Mouse (Mus musculus): ENCODE measurements around the gene Eno2. TPM values are rescaled to one million over a fixed set of nuclear protein-coding genes. Genes with fewer than 3 reads are reported as not detected.

Eno2 gene
- total RNA-seq, 2 experiments from 2014 or later = 12.4 to 32.6 TPM

- DNase-seq = peak; percentile 86 to 87
Measured at GRCm38 (mm10) chr6:124740888-124741761, 28.3 kb downstream of the Eno2 start, which contains the start of gene Grcc10. TSS of gene Grcc10 (minus strand) at chr6:124741374.

- peak; percentile 54 to 65 for DNase-seq
Measured at GRCm38 (mm10) chr6:124740211-124740887, 29.1 kb downstream of the Eno2 start.

GRCm38 (mm10) chr6:124739231-124739796 is 30.2 kb downstream of the Eno2 start:
- no peak for DNase-seq

- peak in 1 of 2 experiments; percentile 51 for DNase-seq
Measured at GRCm38 (mm10) chr6:124738511-124739023, 30.9 kb downstream of the Eno2 start, which contains the start of gene Ptpn6. TSS of gene Ptpn6 (minus strand) at chr6:124738714.

GRCm38 (mm10) chr6:124737040-124737439 is 32.4 kb downstream of the Eno2 start:
- no peak for DNase-seq

- no peak for DNase-seq
Measured at GRCm38 (mm10) chr6:124734417-124734816, 35.1 kb downstream of the Eno2 start.

- peak in 1 of 2 experiments; percentile 60 for DNase-seq
Measured at GRCm38 (mm10) chr6:124732476-124733370, 36.8 kb downstream of the Eno2 start.

- no peak for DNase-seq
Measured at GRCm38 (mm10) chr6:124731038-124731437, 38.4 kb downstream of the Eno2 start.

GRCm38 (mm10) chr6:124729850-124730705 is 39.4 kb downstream of the Eno2 start:
- no peak for DNase-seq

- DNase-seq = peak; percentile 67 to 73
Measured at GRCm38 (mm10) chr6:124728621-124729020, 40.9 kb downstream of the Eno2 start.

- DNase-seq = no peak
Measured at GRCm38 (mm10) chr6:124724472-124724871, 45.0 kb downstream of the Eno2 start.

- no peak for DNase-seq
Measured at GRCm38 (mm10) chr6:124723541-124723940, 45.9 kb downstream of the Eno2 start.

- no peak for DNase-seq
Measured at GRCm38 (mm10) chr6:124722876-124723473, 46.5 kb downstream of the Eno2 start.

GRCm38 (mm10) chr6:124720904-124721303 is 48.6 kb downstream of the Eno2 start:
- no peak for DNase-seq

- no peak for DNase-seq
Measured at GRCm38 (mm10) chr6:124719354-124719978, 50.0 kb downstream of the Eno2 start.

GRCm38 (mm10) chr6:124718703-124719102 is 50.8 kb downstream of the Eno2 start:
- no peak for DNase-seq

GRCm38 (mm10) chr6:124717968-124718367 is 51.5 kb downstream of the Eno2 start:
- DNase-seq = peak; percentile 40 to 58

- peak; percentile 65 to 70 for DNase-seq
Measured at GRCm38 (mm10) chr6:124716864-124717490, 52.5 kb downstream of the Eno2 start.

GRCm38 (mm10) chr6:124712918-124713317 is 56.6 kb downstream of the Eno2 start:
- DNase-seq = no peak
